Mouse (Mus musculus): ENCODE measurements at regions not wholly inside any gene's neighbourhood (a gene's known extent, or its start where the extent isn't known, plus 50 kb on each side); places are given as distances from the start of the nearest gene placed in this dataset.

GRCm38 (mm10) chr6:50949361-50949760 lies 295.1 kb upstream of the Npvf start:
- Histone ChIP-seq H3K4me2 (ENCODE audit: low read length) (no peak overlapping the region), H3K4me1 (ENCODE audit: control insufficient read depth, insufficient read depth, low read length) (peaks cover 6% of the 10 kb centered on the region), H3K27ac (ENCODE audit: low read length) (no peak overlapping the region), H3K4me3 (ENCODE audit: low read depth, low read length) (no peak overlapping the region), H3K9me3 (replicated peaks; ENCODE audit: control insufficient read depth, low read length, poor library complexity, severe bottlenecking) (no peaks in the 10 kb centered on the region), H3K27me3 (ENCODE audit: control insufficient read depth, insufficient read depth, low read depth, low read length) (no peaks in the 10 kb centered on the region), H3K36me3 (ENCODE audit: control insufficient read depth, insufficient read depth, low read length) (no peaks in the 10 kb centered on the region), H3K9ac (ENCODE audit: low read depth, low read length) (no peak overlapping the region)
- ATAC-seq: no peak
- 90% methylated on average over 5 of the region's 5 CpGs for WGBS

- Histone ChIP-seq H3K9me3 (replicated peaks; ENCODE audit: control insufficient read depth, low read length, poor library complexity, severe bottlenecking) (no peaks in the 10 kb centered on the region), H3K4me2 (ENCODE audit: low read length) (no peak overlapping the region), H3K27me3 (ENCODE audit: control insufficient read depth, insufficient read depth, low read depth, low read length) (no peaks in the 10 kb centered on the region), H3K9ac (ENCODE audit: low read depth, low read length) (no peak overlapping the region), H3K4me3 (ENCODE audit: low read depth, low read length) (no peak overlapping the region), H3K36me3 (ENCODE audit: control insufficient read depth, insufficient read depth, low read length) (no peaks in the 10 kb centered on the region), H3K4me1 (ENCODE audit: control insufficient read depth, insufficient read depth, low read length) (peaks cover 6% of the 10 kb centered on the region), H3K27ac (ENCODE audit: low read length) (peak overlapping the region; percentile 40)
- 25% methylated on average over 11 of the region's 11 CpGs for WGBS
- no peak for ATAC-seq
Observed at GRCm38 (mm10) chr6:50949883-50950583, 295.8 kb upstream of the Npvf start.

- WGBS: 94% methylated on average over 4 of the region's 4 CpGs
- no peak overlapping the region for H3K4me3 ChIP-seq (ENCODE audit: low read depth, low read length)
- H3K36me3 ChIP-seq (ENCODE audit: control insufficient read depth, insufficient read depth, low read length): no peaks in the 10 kb centered on the region
- H3K4me1 ChIP-seq (ENCODE audit: control insufficient read depth, insufficient read depth, low read length): peaks cover 3% of the 10 kb centered on the region; the same call in 1 of the 2 replicates
- H3K27ac ChIP-seq (ENCODE audit: low read length): no peak overlapping the region
- H3K9ac ChIP-seq (ENCODE audit: low read depth, low read length): no peak overlapping the region
- H3K27me3 ChIP-seq (ENCODE audit: control insufficient read depth, insufficient read depth, low read depth, low read length): no peaks in the 10 kb centered on the region
- no peak for ATAC-seq
- H3K9me3 ChIP-seq (replicated peaks; ENCODE audit: control insufficient read depth, low read length, poor library complexity, severe bottlenecking): no peaks in the 10 kb centered on the region
- H3K4me2 ChIP-seq (ENCODE audit: low read length): no peak overlapping the region
Observed at GRCm38 (mm10) chr6:50957328-50957900, 303.2 kb upstream of the Npvf start.

GRCm38 (mm10) chr6:50960341-50960740 lies 306.1 kb upstream of the Npvf start:
- ATAC-seq: no peak
- Histone ChIP-seq H3K36me3 (ENCODE audit: control insufficient read depth, insufficient read depth, low read length) (no peaks in the 10 kb centered on the region), H3K9ac (ENCODE audit: low read depth, low read length) (no peak overlapping the region), H3K4me1 (ENCODE audit: control insufficient read depth, insufficient read depth, low read length) (peaks cover 3% of the 10 kb centered on the region; the same call in 1 of the 2 replicates), H3K4me3 (ENCODE audit: low read depth, low read length) (no peak overlapping the region), H3K27me3 (ENCODE audit: control insufficient read depth, insufficient read depth, low read depth, low read length) (no peaks in the 10 kb centered on the region), H3K9me3 (replicated peaks; ENCODE audit: control insufficient read depth, low read length, poor library complexity, severe bottlenecking) (no peaks in the 10 kb centered on the region), H3K4me2 (ENCODE audit: low read length) (no peak overlapping the region), H3K27ac (ENCODE audit: low read length) (no peak overlapping the region)
- 70% methylated on average over 5 of the region's 5 CpGs for WGBS

- Histone ChIP-seq H3K4me1 (ENCODE audit: control insufficient read depth, insufficient read depth, low read length) (peaks cover 3% of the 10 kb centered on the region; the same call in 1 of the 2 replicates), H3K27me3 (ENCODE audit: control insufficient read depth, insufficient read depth, low read depth, low read length) (no peaks in the 10 kb centered on the region), H3K9ac (ENCODE audit: low read depth, low read length) (no peak overlapping the region), H3K4me2 (ENCODE audit: low read length) (no peak overlapping the region), H3K9me3 (replicated peaks; ENCODE audit: control insufficient read depth, low read length, poor library complexity, severe bottlenecking) (no peaks in the 10 kb centered on the region), H3K4me3 (ENCODE audit: low read depth, low read length) (no peak overlapping the region), H3K36me3 (ENCODE audit: control insufficient read depth, insufficient read depth, low read length) (no peaks in the 10 kb centered on the region), H3K27ac (ENCODE audit: low read length) (no peak overlapping the region)
- WGBS: 67% methylated on average over 6 of the region's 6 CpGs
- no peak for ATAC-seq
Observed at GRCm38 (mm10) chr6:50961592-50961991, 307.4 kb upstream of the Npvf start.

GRCm38 (mm10) chr6:50968546-50968945 lies 314.3 kb upstream of the Npvf start:
- H3K4me3 ChIP-seq (ENCODE audit: low read depth, low read length): no peak overlapping the region
- H3K9me3 ChIP-seq (replicated peaks; ENCODE audit: control insufficient read depth, low read length, poor library complexity, severe bottlenecking): no peaks in the 10 kb centered on the region
- H3K9ac ChIP-seq (ENCODE audit: low read depth, low read length): no peak overlapping the region
- H3K4me2 ChIP-seq (ENCODE audit: low read length): no peak overlapping the region
- H3K27me3 ChIP-seq (ENCODE audit: control insufficient read depth, insufficient read depth, low read depth, low read length): no peaks in the 10 kb centered on the region
- no peaks in the 10 kb centered on the region for H3K4me1 ChIP-seq (ENCODE audit: control insufficient read depth, insufficient read depth, low read length)
- no peak for ATAC-seq
- no peak overlapping the region for H3K27ac ChIP-seq (ENCODE audit: low read length)
- no peaks in the 10 kb centered on the region for H3K36me3 ChIP-seq (ENCODE audit: control insufficient read depth, insufficient read depth, low read length)
- WGBS: 91% methylated on average over 5 of the region's 5 CpGs

- Histone ChIP-seq H3K9ac (ENCODE audit: low read depth, low read length) (no peak overlapping the region), H3K36me3 (ENCODE audit: control insufficient read depth, insufficient read depth, low read length) (no peaks in the 10 kb centered on the region), H3K4me3 (ENCODE audit: low read depth, low read length) (no peak overlapping the region), H3K4me1 (ENCODE audit: control insufficient read depth, insufficient read depth, low read length) (no peaks in the 10 kb centered on the region), H3K27ac (ENCODE audit: low read length) (no peak overlapping the region), H3K27me3 (ENCODE audit: control insufficient read depth, insufficient read depth, low read depth, low read length) (no peaks in the 10 kb centered on the region), H3K9me3 (replicated peaks; ENCODE audit: control insufficient read depth, low read length, poor library complexity, severe bottlenecking) (no peaks in the 10 kb centered on the region), H3K4me2 (ENCODE audit: low read length) (no peak overlapping the region)
- 77% methylated on average over 6 of the region's 6 CpGs for WGBS
- ATAC-seq: no peak
Observed at GRCm38 (mm10) chr6:50969341-50969740, 315.1 kb upstream of the Npvf start.

GRCm38 (mm10) chr6:50969997-50970396 lies 315.8 kb upstream of the Npvf start:
- H3K27ac ChIP-seq (ENCODE audit: low read length): no peak overlapping the region
- no peaks in the 10 kb centered on the region for H3K4me1 ChIP-seq (ENCODE audit: control insufficient read depth, insufficient read depth, low read length)
- no peak overlapping the region for H3K4me3 ChIP-seq (ENCODE audit: low read depth, low read length)
- no peaks in the 10 kb centered on the region for H3K9me3 ChIP-seq (replicated peaks; ENCODE audit: control insufficient read depth, low read length, poor library complexity, severe bottlenecking)
- no peak for ATAC-seq
- no peaks in the 10 kb centered on the region for H3K27me3 ChIP-seq (ENCODE audit: control insufficient read depth, insufficient read depth, low read depth, low read length)
- no peak overlapping the region for H3K4me2 ChIP-seq (ENCODE audit: low read length)
- H3K9ac ChIP-seq (ENCODE audit: low read depth, low read length): no peak overlapping the region
- WGBS: 89% methylated on average over 7 of the region's 7 CpGs
- H3K36me3 ChIP-seq (ENCODE audit: control insufficient read depth, insufficient read depth, low read length): no peaks in the 10 kb centered on the region

- no peak overlapping the region for H3K9ac ChIP-seq (ENCODE audit: low read depth, low read length)
- no peaks in the 10 kb centered on the region for H3K27me3 ChIP-seq (ENCODE audit: control insufficient read depth, insufficient read depth, low read depth, low read length)
- WGBS: 90% methylated on average over 8 of the region's 8 CpGs
- no peaks in the 10 kb centered on the region for H3K4me1 ChIP-seq (ENCODE audit: control insufficient read depth, insufficient read depth, low read length)
- H3K4me2 ChIP-seq (ENCODE audit: low read length): no peak overlapping the region
- H3K27ac ChIP-seq (ENCODE audit: low read length): no peak overlapping the region
- H3K36me3 ChIP-seq (ENCODE audit: control insufficient read depth, insufficient read depth, low read length): no peaks in the 10 kb centered on the region
- no peaks in the 10 kb centered on the region for H3K9me3 ChIP-seq (replicated peaks; ENCODE audit: control insufficient read depth, low read length, poor library complexity, severe bottlenecking)
- no peak for ATAC-seq
- no peak overlapping the region for H3K4me3 ChIP-seq (ENCODE audit: low read depth, low read length)
Observed at GRCm38 (mm10) chr6:50970770-50971169, 316.5 kb upstream of the Npvf start.

Data from midbrain, embryonic 16.5 days (tissue).